Mouse (Mus musculus): ENCODE data around the gene Mdm2. TPM values are rescaled to one million over a fixed set of nuclear protein-coding genes. Genes with fewer than 3 reads are reported as not detected.
"Not testable (repeated sequence)": the region's sequence is repeated elsewhere in the genome, so short reads cannot be mapped to it uniquely, and the experiment has no call there.

Gene Mdm2
- total RNA-seq, 2 experiments from 2014 or later = 58.7 to 65.5 TPM

DNA sequence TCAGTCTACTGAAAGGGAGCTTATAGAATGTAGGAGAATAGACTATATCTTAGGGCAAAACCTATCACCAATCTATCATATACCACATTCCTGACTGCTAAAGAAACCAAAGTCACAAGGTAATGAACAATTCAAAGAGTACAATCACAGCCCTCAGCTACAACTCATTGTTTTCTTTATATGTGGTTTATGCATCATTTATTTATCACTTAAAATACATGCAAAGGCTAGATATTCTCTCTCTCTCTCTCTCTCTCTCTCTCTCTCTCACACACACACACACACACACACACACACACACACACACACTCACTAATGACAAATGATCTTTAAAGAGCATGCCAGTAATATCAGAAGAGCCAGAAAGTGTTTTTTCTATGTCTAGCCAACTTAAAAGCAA lies 4.8 kb downstream of the Mdm2 start:
- Histone ChIP-seq H3K4me3 (no peak overlapping the region), H3K27ac (no peak overlapping the region)
- intact Hi-C loops (cut with DNase I) = no loop called here
- TF ChIP-seq CTCF (IDR thresholded peaks at IDR 0.05) = no peak
- DNase-seq (ENCODE audit: extremely low spot score in 1 of 2, low spot score in 2 of 2) = no peak

DNA sequence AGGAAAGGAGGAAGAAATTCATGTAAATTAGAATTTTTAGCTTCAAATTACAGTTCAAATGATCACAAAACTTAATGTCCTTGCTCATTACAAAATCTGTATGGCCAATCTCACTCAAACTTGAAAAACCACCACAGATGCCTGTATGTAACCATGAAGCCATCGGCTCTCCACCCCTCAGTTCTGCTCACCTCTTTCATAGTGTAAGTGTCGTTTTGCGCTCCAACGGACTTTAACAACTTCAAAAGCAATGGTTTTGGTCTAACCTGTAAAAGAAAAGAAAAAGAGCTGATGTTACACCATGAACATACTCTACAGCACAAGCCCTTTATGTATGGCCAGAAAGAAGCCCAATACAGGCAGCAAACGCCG lies 5.6 kb downstream of the Mdm2 start:
- H3K27ac ChIP-seq = no peak overlapping the region
- H3K4me3 ChIP-seq = no peak overlapping the region
- TF ChIP-seq CTCF (IDR thresholded peaks at IDR 0.05) = no peak
- no peak for DNase-seq (ENCODE audit: extremely low spot score in 1 of 2, low spot score in 2 of 2)
- intact Hi-C loops (cut with DNase I) = no loop called here

DNA sequence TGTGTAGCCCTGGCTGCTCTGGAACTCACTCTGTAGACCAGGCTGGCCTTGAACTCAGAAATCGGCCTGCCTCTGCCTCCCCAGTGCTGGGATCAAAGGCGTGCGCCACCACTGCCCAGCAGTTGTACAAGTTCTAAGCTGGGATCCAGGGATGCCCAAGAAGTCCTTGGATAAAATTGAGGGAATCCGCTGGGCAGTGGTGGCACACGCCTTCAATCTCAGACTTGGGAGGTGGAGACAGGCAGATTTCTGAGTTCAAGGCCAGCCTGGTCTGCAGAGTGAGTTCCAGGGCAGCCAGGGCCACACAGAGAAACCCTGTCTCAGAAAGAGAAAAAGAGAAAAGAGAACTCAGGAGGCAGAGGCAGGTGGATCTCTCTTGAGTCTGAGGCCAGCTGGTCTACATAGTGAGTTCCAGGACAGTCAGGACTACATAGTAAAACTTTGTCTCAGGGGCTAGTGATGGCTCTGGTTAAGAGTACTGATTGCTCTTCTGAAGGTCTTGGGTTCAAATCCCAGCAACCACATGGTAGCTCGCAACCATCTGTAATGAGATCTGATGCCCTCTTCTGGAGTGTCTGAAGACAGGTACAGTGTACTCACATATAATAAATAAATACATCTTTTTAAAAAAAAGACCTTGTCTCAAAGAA lies 6.1 kb downstream of the Mdm2 start:
- H3K4me3 ChIP-seq; DNase-seq (ENCODE audit: extremely low spot score in 1 of 2, low spot score in 2 of 2); H3K27ac ChIP-seq; intact Hi-C loops (cut with DNase I): not testable (repeated sequence)

DNA sequence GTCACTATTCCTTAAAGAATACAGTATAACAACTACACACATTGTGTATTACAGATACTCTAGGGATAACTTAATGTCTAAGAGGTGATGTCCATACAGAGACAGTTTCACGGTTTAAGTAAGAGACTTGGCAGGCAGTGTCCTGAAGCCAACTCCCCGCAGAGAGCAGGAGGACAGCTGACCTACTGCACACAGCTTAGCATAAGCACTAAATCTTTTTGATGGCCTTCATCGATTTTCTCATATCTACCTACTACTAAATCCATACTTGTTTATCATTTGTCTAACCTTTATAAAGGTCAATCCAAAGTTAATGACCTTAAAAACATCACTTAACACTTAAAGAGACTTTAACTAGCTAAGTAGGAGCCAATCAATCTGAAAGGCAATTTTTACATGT lies 7.1 kb downstream of the Mdm2 start:
- H3K4me3 ChIP-seq = no peak overlapping the region
- no peak for DNase-seq (ENCODE audit: extremely low spot score in 1 of 2, low spot score in 2 of 2)
- TF ChIP-seq CTCF (IDR thresholded peaks at IDR 0.05) = no peak
- intact Hi-C loops (cut with DNase I) = no loop called here
- no peak overlapping the region for H3K27ac ChIP-seq

DNA sequence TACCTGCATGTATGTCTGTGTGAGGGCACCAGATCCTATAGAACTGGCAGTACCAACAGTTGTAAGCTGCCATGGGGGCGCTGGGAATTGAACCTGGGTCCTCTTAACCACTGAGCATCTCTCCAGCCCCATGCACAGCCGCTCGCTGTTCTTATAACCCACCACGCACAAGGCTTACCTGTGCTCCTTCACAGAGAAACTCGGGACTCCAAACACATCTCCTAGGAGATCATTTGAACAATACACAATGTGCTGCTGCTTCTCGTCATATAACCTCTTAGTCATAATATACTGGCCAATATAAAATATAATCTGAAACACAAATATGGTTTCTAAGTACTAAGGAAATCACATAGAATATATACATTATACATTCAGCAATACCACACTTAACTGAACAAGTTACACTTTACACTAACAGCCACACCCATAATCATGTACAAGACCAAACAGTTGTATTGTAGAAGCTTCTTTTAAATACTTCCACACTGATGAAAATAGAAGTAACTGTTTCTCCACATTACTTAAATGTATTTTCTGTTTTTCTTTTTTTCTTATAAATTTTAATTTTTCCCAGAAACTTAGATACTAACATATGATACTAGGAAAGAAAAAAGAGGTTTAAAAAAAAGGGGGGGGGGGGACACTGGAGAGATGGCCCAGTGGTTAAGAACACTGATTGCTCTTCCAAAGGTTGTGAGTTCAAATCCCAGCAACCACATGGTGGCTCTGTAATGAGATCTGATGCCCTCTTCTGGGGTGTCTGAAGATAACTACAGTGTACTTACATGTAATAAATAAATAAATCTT lies 8.3 kb downstream of the Mdm2 start:
- no peak; the same call in 1 of the 2 replicates for TF ChIP-seq CTCF (IDR thresholded peaks at IDR 0.05)
- intact Hi-C loops (cut with DNase I) = no loop called here
- H3K27ac ChIP-seq = no peak overlapping the region

DNA sequence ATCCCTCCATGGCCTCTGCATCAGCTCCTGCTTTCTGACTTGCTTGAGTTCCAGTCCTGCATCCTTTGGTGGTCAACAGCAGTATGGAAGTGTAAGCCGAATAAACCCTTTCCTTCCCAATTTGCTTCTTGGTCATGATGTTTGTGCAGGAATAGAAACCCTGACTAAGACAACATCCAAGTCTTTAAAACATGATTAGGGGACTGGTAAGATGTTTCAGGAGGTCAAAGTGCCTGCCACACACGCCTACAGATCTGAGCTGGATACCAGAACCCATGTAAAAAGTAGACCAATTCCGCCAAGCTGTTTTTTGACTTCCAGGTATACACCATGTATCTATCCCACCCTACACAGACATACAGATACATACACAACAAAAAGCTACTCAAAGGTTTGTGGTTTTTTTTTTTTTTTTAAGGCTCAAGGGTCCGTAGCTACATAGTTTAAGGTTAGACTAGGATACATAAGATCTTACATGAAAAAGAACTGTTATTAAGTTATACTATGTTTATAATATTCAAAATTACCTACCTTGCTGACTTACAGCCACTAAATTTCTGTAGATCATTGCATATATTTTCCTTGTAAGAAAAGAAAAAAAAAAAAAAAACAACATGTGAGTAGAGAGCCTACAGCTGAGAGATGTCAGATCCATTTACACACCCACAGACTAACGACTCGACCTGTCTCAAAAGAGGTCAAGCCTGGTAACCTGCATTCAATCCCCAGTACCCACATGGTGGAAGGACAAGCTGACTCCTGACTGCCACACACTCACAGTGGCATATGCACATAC lies 9.3 kb downstream of the Mdm2 start:
- Histone ChIP-seq H3K27ac (no peak overlapping the region), H3K4me3 (no peak overlapping the region)
- DNase-seq (ENCODE audit: extremely low spot score in 1 of 2, low spot score in 2 of 2) = no peak
- intact Hi-C loops (cut with DNase I) = no loop called here
- no peak for TF ChIP-seq CTCF (IDR thresholded peaks at IDR 0.05)

More for the DNA sequence above, 8.3 kb downstream of the Mdm2 start:
- H3K4me3 ChIP-seq = no peak overlapping the region
- no peak for DNase-seq (ENCODE audit: extremely low spot score in 1 of 2, low spot score in 2 of 2)

DNA sequence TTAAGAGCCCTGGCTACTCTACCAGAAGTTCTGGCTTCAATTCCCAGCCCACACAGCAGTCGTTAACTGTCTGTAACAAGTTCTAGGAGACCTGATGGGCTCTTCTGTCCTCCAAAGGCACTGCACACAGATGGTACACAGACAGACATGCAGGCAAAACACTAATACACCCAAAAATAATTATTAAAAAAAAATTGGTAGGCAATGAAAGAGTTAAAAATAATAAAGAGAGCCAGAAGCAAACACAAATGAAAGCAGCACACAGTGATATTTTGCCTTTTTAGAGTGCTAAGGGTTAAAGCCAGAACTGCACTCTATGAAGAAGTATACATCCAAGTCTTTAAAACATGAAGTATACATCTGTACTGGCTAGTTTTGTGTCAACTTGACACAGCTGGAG lies 10.1 kb downstream of the Mdm2 start:
- intact Hi-C loops (cut with DNase I) = no loop called here
- no peak overlapping the region for H3K4me3 ChIP-seq

DNA sequence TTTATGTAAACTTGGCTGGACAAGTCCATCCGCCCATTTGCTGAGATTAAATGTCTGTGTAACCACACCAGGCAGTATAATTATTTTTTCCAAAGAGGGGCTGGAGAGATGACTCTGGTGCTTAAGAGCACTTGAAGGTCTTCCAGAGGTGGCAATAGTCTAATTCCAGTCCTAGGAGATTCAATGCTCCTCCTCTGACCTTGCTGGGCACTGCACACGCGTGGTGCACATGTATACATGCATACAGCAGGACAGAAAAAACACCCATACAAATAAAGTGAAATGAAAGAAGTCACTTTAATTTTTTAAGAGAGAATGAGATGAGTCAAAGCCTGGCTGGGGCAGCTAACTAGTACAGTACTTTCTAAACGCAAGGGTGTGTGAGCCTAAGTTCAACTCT lies 10.6 kb downstream of the Mdm2 start:
- no peak for DNase-seq (ENCODE audit: extremely low spot score in 1 of 2, low spot score in 2 of 2)
- no peak for TF ChIP-seq CTCF (IDR thresholded peaks at IDR 0.05)
- intact Hi-C loops (cut with DNase I) = loop anchor here (10.0 kb wide), 1 partner anchor 645 kb away; no protein-coding TSS in a partner anchor
- H3K27ac ChIP-seq = no peak overlapping the region
- H3K4me3 ChIP-seq = no peak overlapping the region

More for the DNA sequence above, 10.1 kb downstream of the Mdm2 start:
- DNase-seq (ENCODE audit: extremely low spot score in 1 of 2, low spot score in 2 of 2) = no peak
- no peak for TF ChIP-seq CTCF (IDR thresholded peaks at IDR 0.05)
- H3K27ac ChIP-seq = no peak overlapping the region

DNA sequence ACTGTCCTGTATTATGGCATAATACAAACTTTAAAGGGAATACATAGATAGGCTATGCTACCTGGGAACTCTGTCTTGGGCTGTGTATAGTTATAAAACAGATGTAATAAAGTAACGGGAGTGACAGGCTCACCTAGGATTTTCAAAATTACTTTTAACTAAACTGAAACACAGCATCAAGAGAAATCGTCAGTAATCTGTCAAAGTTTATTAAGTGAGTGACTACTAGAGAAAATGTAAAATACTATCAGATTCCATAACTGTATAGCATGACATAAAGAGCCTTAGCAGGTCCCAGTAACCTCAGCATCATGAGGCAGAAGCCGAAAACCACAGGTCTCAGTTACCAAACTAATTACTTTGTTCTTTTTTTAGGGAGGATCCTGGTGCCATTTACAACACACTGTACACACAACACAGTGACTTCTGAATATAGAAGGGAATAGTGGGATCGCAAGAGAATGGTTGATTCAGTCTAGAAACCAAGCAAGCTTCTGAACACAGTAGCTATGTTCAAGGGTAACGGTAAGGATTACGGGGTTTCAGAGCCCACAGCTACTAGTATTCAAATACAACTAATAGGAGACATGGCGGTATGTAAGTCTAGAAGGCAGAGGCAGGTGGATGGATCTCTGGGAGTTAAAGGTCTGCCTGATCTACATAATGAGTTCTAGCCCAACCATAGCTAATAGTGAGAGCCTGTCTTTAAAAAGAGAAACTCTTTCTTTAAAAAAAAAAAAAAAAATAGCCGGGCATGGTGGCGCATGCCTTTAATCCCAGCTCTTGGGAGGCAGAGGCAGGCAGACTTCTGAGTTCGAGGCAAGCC lies 12.0 kb downstream of the Mdm2 start:
- no peak overlapping the region for H3K27ac ChIP-seq
- no peak for TF ChIP-seq CTCF (IDR thresholded peaks at IDR 0.05)
- intact Hi-C loops (cut with DNase I) = loop anchor here (10.0 kb wide), 1 partner anchor 644 kb away; no protein-coding TSS in a partner anchor
- DNase-seq (ENCODE audit: extremely low spot score in 1 of 2, low spot score in 2 of 2) = no peak
- H3K4me3 ChIP-seq = no peak overlapping the region

DNA sequence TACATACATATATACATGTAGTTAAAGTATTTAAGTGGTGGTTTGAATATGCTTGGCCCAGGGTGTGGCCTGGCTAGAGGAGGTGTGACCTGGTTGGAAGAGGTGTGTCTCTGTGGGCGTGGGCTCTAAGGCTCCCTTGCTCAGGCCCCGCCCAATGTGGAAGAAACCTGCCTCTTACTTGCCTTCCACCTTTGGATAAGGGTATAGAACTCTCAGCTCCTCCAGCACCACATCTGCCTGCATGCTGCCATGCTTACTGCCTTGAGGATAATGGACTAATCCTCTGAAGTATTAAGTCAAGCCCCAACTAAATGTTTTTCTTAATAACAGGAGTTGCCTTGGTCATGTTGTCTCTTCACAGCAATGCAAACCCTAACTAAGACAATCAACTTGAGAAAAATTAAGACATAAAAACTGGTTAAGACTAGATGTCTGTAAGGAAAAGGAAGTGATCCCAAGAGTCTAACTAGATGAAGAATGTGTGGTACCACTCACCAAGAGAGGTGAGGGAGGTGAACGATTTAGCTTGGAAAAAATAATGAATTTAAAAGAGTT lies 12.9 kb downstream of the Mdm2 start:
- TF ChIP-seq CTCF (IDR thresholded peaks at IDR 0.05) = no peak
- H3K27ac ChIP-seq = no peak overlapping the region
- intact Hi-C loops (cut with DNase I) = loop anchor here (10.0 kb wide), 1 partner anchor 643 kb away; no protein-coding TSS in a partner anchor
- H3K4me3 ChIP-seq = no peak overlapping the region
- DNase-seq (ENCODE audit: extremely low spot score in 1 of 2, low spot score in 2 of 2) = no peak
